Mouse (Mus musculus): ENCODE results near the gene Atxn10.

Atxn10 gene

GRCm38 (mm10) chr15:85336301-85336991, 401 bp downstream of the Atxn10 start:
- peak; percentile 88 to 92 for DNase-seq

DNA sequence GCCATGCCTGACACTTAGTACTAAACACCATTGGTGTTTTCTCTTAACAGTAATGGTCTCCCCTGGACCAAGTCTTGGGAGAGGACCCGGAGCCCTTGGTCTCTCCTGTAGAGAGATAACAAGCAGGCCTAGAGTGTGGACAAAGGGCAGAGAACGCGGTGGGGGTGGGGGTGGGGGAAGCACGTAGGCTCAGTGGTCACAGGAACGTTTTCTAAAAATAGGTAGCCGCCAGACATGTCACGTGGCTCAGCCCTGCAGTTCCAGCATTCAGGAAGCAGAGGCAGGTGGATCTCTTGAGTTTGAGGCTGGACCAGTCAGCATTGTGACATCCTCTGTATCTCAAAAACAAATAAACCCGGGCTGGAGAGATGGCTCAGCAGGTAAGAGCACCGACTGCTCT, 1.2 kb downstream of the Atxn10 start:
- no peak for DNase-seq

GRCm38 (mm10) chr15:85337979-85338378, 1.9 kb downstream of the Atxn10 start:
- no peak for DNase-seq

DNA sequence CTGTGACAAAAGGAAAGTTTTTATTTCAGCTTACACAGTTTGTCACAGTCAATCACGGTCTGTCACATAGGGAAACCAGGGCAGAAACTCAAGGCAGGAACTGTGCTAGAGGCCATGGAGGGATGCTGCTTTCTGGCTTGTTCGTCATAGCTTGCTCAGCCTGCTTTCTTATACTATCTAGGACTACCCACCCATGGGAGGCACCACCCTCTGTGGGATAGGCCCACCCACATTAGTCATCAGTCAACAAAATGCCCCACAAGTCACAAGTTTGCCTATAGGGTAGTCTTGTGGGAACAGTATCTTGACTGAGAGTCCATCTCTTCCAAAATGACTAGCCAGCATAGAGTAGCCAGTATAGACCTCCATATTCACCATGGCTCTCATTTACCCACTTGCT, 6.2 kb downstream of the Atxn10 start:
- DNase-seq, result no peak

- DNase-seq, result no peak
These were observed 8.6 kb downstream of the Atxn10 start for GRCm38 (mm10) chr15:85344673-85345072.

- peak; percentile 43 to 72 for DNase-seq
These were observed 11.1 kb downstream of the Atxn10 start for GRCm38 (mm10) chr15:85347058-85347700.

- no peak for DNase-seq
These were observed 14.1 kb downstream of the Atxn10 start for GRCm38 (mm10) chr15:85350144-85350543.

GRCm38 (mm10) chr15:85354060-85354459, 18.0 kb downstream of the Atxn10 start:
- DNase-seq, result no peak

DNA sequence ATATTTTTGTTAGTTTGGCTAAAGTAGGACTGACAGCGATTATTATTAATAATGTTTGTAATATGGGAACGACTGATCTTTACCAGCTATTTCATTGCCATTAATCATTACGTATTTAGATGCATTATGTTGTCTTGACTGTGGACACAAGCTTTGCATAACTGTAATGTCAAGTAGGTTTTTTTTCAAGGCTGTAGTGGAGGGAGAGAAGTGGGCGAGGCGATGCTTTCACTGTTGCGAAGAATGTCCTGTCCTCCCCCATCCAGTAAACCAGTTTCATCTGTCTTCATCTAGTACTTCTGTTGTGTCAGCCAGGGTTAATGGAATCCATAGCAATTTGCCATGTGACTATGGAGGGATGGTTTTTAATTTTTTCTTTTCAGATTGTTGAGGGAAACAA, 20.1 kb downstream of the Atxn10 start:
- no peak for DNase-seq

GRCm38 (mm10) chr15:85357465-85358225, 21.6 kb downstream of the Atxn10 start:
- peak in 1 of 2 experiments; percentile 27 for DNase-seq

- DNase-seq, result no peak
These were observed 23.4 kb downstream of the Atxn10 start for GRCm38 (mm10) chr15:85359483-85359882.

DNA sequence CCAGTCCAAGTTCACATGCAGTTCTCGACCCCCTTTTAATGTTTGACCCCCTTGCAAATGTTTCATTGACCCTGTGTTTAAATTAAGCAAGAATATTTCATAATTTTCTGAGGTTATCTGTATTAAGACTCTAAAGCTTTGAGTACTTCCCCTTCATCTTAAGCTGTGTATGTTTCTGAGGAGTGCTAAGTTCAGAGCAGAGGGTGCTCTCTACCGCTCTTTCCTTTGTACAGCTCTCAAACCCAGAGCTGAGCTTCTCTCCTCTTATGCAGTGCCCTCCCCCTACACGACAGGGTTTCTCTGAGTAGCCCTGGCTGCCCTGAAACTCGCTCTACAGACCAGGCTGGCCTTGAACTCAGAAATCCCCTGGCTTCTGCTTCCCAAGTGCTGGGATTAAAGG, 23.9 kb downstream of the Atxn10 start:
- no peak for DNase-seq

DNA sequence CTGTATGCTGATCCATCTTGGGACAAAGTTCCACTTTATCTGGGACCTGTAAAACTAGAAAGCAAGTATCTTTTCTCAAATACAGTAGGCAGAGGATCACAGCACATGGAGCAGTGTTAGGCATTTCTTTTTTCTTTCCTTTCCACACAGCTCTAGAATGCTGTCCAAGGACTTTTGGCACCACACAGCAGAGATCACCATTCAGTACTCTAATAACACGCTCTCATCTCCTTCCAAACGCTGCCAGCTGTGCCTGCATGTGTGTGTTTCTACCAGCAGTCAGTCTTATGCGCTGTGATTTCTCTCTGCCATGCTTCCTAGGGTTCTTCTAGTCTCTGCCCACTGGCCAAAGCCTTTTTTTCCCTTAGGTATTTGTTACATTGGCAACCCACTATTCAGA, 28.3 kb downstream of the Atxn10 start:
- DNase-seq, result no peak

DNA sequence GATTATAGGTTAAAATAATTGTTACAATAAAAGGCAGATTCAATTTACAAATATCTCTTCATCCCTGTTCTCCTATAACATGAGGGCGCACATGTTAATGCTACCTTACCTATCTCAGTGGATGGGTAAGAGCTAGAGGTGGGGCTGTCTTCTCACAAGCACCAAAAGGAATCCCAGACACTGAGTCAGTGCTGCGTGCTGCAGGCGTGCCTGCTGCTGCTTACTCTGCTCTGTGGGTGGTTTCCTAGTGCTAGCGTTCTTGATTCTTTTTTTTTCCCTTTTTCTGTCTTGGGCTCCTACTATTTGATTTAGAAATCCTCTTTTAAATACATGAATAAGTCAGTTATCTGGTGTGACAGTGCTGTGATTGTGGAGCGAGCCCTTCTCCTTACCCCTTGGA, 30.9 kb downstream of the Atxn10 start:
- DNase-seq, result no peak

DNA sequence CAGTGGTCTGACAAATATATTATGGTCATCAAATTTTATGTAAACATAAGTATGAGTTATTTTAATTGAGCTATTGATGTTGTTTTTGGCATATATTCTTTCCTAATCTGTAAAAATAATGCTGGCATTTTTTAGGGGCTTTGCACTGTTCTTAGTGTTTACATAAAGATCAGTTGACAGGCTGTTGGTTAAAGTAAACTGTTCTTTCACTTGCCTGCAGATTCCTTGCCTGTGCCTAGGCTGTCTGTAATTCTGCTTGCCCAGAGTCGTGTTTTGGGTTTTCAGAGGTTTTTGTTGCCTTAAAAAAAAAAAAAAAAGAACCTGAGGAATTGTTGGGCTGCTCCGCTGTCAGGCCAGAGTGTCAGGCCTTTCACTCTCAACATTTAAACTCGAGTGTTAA, 33.7 kb downstream of the Atxn10 start:
- no peak for DNase-seq

DNA sequence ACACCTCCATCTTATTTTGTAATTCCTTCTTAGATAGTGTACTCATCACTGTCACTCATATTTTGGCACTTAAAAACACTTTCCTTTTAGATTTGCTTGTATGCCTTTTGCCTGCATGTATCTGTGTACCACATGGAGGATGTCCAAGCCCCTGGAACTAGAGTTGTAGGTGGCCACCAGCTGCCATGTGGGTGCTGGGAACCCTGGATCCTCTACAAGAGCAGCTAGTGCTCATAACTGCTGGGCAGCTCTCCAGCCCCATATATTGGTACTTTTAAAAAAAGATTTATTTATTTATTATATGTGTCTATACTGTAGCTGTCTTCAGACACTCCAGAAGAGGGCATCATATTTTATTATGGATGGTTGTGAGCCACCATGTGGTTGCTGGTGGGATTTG, 37.1 kb downstream of the Atxn10 start:
- no peak for DNase-seq

DNA sequence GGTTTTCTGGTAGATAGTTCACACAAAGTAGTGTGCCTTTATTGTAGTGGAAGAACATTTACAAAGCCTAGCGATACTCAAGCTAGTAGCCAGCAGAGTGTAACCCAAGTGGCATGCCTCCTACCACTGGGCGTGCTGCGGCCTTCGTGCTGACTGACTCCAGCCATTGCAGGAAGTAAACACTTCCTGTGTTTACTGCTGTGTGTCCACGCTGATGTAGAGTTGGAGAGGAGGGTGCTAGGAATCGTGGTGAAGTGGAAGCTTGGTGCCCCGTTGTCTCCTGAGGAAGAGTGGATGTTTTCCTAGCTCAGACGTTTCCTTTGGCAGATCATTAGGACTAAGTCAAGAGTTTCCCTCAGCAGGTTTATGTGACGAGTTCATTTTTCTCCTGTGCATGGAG, 47.4 kb downstream of the Atxn10 start:
- peak; percentile 48 to 68 for DNase-seq

DNA sequence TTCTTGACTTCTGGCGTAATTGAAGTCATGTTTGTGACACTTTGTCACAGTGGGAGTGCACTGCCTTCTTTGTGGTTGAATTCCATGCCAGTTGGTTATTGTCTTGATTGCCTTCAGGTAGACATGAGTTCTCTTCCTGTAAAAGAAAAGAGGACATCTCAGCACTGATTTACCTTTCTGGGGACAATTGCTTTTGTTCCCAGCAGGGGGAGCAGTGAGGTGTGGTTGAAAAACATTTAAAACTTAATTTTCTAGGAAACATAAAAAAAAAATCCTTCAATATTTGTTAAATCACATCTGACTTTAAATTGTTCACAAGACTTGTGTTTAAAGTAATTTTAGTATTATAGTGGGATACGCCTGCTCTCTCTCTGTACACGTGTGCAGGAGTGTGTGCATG, 52.7 kb downstream of the Atxn10 start:
- no peak for DNase-seq

DNA sequence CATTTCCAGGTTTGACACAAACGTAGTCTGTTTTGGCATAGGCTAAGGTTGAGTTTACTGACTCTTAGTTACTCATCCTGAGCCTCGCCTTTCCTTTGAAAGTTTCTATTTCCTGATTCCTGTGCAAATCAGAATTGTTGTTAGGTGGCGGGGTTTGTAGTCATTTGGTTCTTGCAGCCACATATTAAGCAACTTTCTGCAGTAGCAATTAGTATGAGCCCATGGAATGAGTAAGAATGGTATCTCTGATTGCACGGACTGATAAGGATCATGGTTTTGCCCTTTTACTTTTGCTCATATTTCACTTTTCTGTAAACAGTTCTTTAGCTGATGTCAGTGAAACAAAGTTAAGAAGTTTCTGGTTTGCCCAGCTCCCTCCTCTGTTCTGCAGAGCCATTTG, 53.9 kb downstream of the Atxn10 start:
- no peak for DNase-seq

- DNase-seq, result peak in 1 of 2 experiments; percentile 56
These were observed 59.3 kb downstream of the Atxn10 start for GRCm38 (mm10) chr15:85395360-85395759.

DNA sequence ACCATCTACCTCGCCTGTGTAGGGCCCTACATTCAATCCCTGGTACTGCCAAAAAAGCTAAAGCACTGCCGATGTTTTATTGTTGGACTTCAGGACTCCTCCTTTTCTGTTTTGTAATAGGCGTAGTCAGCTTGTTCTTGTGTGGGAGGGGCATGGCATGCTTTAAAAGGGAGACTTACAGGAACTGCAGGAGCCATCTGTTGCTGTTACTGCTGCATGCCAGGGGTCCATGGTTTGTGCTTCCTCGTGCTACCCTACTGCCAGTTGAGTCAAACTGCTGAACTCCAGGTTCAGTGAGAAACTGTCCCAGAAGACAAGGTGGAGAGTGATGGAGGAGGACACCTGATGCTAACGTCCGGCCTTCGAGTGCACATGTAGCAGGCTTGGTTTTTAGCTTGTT, 65.9 kb downstream of the Atxn10 start:
- no peak for DNase-seq

GRCm38 (mm10) chr15:85403256-85403731, 67.2 kb downstream of the Atxn10 start:
- DNase-seq, result peak in 1 of 2 experiments; percentile 27

DNA sequence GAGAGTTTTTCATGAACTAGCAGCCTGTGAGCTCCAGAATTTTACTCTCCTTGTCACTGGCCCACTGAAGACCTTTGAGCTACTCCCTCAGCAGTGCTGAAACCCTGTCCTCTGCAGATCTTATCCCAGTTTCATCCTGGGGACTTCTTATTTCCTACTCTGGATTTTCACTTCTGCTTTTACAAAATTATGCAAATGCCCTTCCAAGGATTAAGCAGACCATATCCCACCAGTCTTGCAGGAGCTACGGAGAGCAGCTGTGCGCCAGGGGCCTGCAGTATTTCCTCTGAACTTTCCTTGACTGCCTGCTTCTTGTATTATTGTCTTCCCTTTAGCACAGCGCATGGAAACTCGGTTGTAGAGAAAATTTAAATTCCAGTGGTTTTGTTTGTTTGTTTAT, 68.7 kb downstream of the Atxn10 start:
- no peak for DNase-seq

DNA sequence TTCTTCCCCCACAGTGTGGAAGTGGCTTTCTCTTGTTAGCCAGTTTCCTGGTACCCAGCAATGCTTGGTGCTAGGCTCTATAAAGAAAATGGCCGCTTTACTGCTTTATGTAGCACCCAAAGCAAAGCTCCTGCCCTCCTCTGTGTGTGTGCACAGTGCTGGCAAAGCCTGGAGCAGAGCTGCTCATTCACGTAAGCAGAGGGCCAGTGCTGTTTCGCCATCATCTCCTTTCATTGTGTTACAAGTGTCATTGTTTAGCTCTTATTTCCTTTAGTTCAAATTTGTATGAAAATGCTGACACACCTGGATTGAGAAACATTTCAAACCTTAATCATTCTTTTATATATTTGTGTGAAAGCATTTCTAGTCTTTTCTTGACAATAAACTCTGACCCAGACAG, 69.5 kb downstream of the Atxn10 start:
- DNase-seq, result peak; percentile 31 to 34

All from lung, postnatal 4 days (tissue).